Mouse (Mus musculus): ENCODE data around the gene Depdc1a.
"Not testable (repeated sequence)": the region's sequence is repeated elsewhere in the genome, so short reads cannot be mapped to it uniquely, and the experiment has no call there.

Gene Depdc1a

GRCm38 (mm10) chr3:159495243-159495801, at the start of gene Depdc1a:
TSS of gene Depdc1a (plus strand) at chr3:159495433.
- peak; percentile 70 for DNase-seq (ENCODE audit: extremely low spot score, low read depth, low spot score)

GRCm38 (mm10) chr3:159470059-159470458, 25.2 kb upstream of the Depdc1a start:
- DNase-seq (ENCODE audit: extremely low spot score, low read depth, low spot score) = no peak

- DNase-seq (ENCODE audit: extremely low spot score, low read depth, low spot score) = no peak
These were observed 19.8 kb upstream of the Depdc1a start for GRCm38 (mm10) chr3:159475465-159475864.

- no peak for DNase-seq (ENCODE audit: extremely low spot score, low read depth, low spot score)
These were observed 17.8 kb upstream of the Depdc1a start for GRCm38 (mm10) chr3:159477250-159477962.

- not testable (repeated sequence) for DNase-seq (ENCODE audit: extremely low spot score, low read depth, low spot score)
These were observed 524 bp upstream of the Depdc1a start for GRCm38 (mm10) chr3:159494709-159495108.

- no peak for DNase-seq (ENCODE audit: extremely low spot score, low read depth, low spot score)
These were observed 13.7 kb downstream of the Depdc1a start for GRCm38 (mm10) chr3:159508899-159509298.

GRCm38 (mm10) chr3:159528563-159528962, 33.3 kb downstream of the Depdc1a start:
- no peak for DNase-seq (ENCODE audit: extremely low spot score, low read depth, low spot score)

- no peak for DNase-seq (ENCODE audit: extremely low spot score, low read depth, low spot score)
These were observed 53.1 kb downstream of the Depdc1a start for GRCm38 (mm10) chr3:159548303-159548702.

GRCm38 (mm10) chr3:159550224-159550623, 55.0 kb downstream of the Depdc1a start:
- no peak for DNase-seq (ENCODE audit: extremely low spot score, low read depth, low spot score)

All from hindlimb bud, embryonic 11.5 days (tissue).